Mouse (Mus musculus): ENCODE results near the gene Gemin7.

DNA sequence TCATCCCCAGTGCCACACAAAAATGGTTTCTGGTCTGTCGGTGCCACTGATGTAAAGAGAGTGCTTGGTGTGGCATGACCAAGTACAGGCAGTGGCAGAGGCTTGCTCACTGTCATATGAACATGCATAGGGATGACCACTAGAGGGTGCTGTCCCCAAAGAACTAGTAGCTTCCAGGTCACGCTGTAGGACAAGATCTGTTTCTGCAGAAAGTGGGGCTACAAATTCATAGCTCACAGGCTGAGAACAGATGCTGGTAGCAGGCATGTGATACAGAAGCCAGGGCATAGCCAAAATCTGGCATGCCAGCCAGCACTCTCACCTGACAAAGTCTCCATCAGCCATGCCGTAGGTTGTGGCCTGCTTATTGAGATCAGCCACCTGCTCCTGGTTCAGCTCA lies 12.5 kb upstream of the Gemin7 start:
- TF ChIP-seq CTCF (conservative IDR thresholded peaks at IDR 0.05 in 1 of 2, IDR thresholded peaks at IDR 0.05 in 1 of 2; ENCODE audit: low read depth in 2 of 2, low read length in 2 of 2) (peak; percentile 84 to 86), CHD1 (IDR thresholded peaks at IDR 0.05; ENCODE audit: low read depth, low read length) (no peak), UBTF (IDR thresholded peaks at IDR 0.05; ENCODE audit: low read depth, low read length) (no peak), POLR2A (IDR thresholded peaks at IDR 0.05; ENCODE audit: low read depth, low read length) (no peak), JUND (conservative IDR thresholded peaks at IDR 0.05; ENCODE audit: low read depth, low read length) (no peak), MAX (IDR thresholded peaks at IDR 0.05; ENCODE audit: low read length) (no peak), USF2 (conservative IDR thresholded peaks at IDR 0.05; ENCODE audit: low read depth, low read length) (no peak), SMC3 (IDR thresholded peaks at IDR 0.05; ENCODE audit: low read depth, low read length) (peak; percentile 63), ETS1 (conservative IDR thresholded peaks at IDR 0.05; ENCODE audit: low read depth, low read length) (no peak), TCF12 (IDR thresholded peaks at IDR 0.05; ENCODE audit: low read depth, low read length) (no peak), ZC3H11A (IDR thresholded peaks at IDR 0.05; ENCODE audit: low read depth, low read length) (no peak), RAD21 (IDR thresholded peaks at IDR 0.05; ENCODE audit: low read depth, low read length) (peak; percentile 75)

All from CH12.LX (cell line).